ENCODE assay signal across 7 mouse cellular contexts in the genomic region with DNA sequence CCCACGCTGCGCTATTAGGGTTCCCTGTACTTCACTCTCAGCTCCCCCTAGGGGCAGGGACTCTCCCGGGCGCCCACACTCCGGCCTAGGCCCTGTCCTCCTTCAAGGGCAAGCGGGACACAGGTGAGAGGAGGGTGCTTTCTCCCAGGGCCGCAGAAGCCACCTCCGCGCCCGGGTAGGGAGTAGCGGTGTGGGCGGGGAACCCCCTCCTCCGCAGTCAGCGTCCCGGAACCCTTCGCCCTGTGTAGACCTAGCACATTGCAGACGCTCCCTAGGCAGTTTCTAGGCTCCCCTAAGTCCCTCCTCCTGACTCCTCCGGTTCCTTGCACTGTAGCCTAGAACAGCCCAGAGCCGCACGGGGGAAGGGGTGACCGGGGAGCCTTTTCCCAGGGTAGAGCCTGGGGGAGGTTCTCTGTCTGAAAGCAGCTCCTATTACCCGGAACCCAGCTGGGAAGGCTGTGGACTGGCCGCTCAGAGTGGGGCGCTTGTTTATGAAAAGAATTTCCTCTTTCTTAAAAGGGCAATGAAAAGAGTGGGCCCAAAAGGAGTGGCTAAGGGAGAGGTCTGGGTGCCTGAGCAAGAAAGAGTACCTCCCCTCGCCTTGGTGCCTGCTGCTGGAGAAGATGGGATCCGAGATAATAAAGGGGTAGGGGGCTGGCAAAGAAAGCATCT. TPM values are rescaled to one million over a fixed set of nuclear protein-coding genes. Genes with fewer than 3 reads are reported as not detected.
A peak's percentile ranks its signal among the peaks of the same experiment; 100 is the strongest.
DNase-seq lines count a peak whose midpoint lies in the region; ATAC-seq lines count a peak whose summit lies in the region.

No protein-coding gene starts in this region.

- peak overlapping the region; percentile 100 for H3K27ac ChIP-seq in intestine, embryonic 15.5 days
- peak overlapping the region; percentile 91 for H3K27ac ChIP-seq in midbrain, embryonic 11.5 days (ENCODE audit: low read depth, low read length)

- no peaks in the 10 kb centered on the region for H3K36me3 ChIP-seq in intestine, embryonic 15.5 days
- no peaks in the 10 kb centered on the region for H3K36me3 ChIP-seq in midbrain, embryonic 11.5 days (ENCODE audit: control insufficient read depth, insufficient read depth, low read length)

- no peaks in the 10 kb centered on the region for H3K9me3 ChIP-seq in intestine, embryonic 15.5 days
- H3K9me3 ChIP-seq in midbrain, embryonic 11.5 days (ENCODE audit: control insufficient read depth, low read length), result no peaks in the 10 kb centered on the region

- intact Hi-C loops in gastrocnemius, postnatal 36 days (cut with DNase I), result no loop called here
- intact Hi-C loops in left cerebral cortex, postnatal 36 days (cut with DNase I), result loop anchor here (5.0 kb wide), 1 partner anchor 55 kb away; no protein-coding TSS in a partner anchor

- ATAC-seq in intestine, embryonic 15.5 days, result peak; percentile 82
- ATAC-seq in midbrain, embryonic 11.5 days (ENCODE audit: low FRiP score), result peak; percentile 81

- WGBS in intestine, embryonic 15.5 days, result under 1% methylated on average over 26 of the region's 26 CpGs
- WGBS in midbrain, embryonic 11.5 days, result 0% methylated on average over 26 of the region's 26 CpGs

- H3K27me3 ChIP-seq in intestine, embryonic 15.5 days (replicated peaks), result no peaks in the 10 kb centered on the region
- H3K27me3 ChIP-seq in midbrain, embryonic 11.5 days (ENCODE audit: control insufficient read depth, insufficient read depth, low read length), result peaks cover 10% of the 10 kb centered on the region

- peaks cover 34% of the 10 kb centered on the region for H3K4me1 ChIP-seq in intestine, embryonic 15.5 days (replicated peaks)
- H3K4me1 ChIP-seq in midbrain, embryonic 11.5 days (ENCODE audit: control insufficient read depth, insufficient read depth, low read length), result peaks cover 16% of the 10 kb centered on the region

- peak overlapping the region; percentile 81 for H3K4me2 ChIP-seq in intestine, embryonic 15.5 days (replicated peaks)
- peak overlapping the region; percentile 53 for H3K4me2 ChIP-seq in midbrain, embryonic 11.5 days

- peak; percentile 97 for DNase-seq in adrenal gland, adult 2 months
- DNase-seq in embryo, embryonic 11.5 days (ENCODE audit: low read depth, low spot score), result peak; percentile 90
- peak; percentile 92 to 97 for DNase-seq in gastrocnemius, postnatal 36 days
- DNase-seq in left cerebral cortex, postnatal 36 days (ENCODE audit: low spot score in 2 of 2), result peak; percentile 96 to 97
- DNase-seq in midbrain, embryonic 11.5 days (ENCODE audit: low spot score, missing footprints), result peak; percentile 100
- peak; percentile 96 for DNase-seq in skeletal muscle tissue, adult 2 months (ENCODE audit: low read depth, low spot score)

- H3K9ac ChIP-seq in intestine, embryonic 15.5 days, result peak overlapping the region; percentile 69
- H3K9ac ChIP-seq in midbrain, embryonic 11.5 days (ENCODE audit: low read length), result peak overlapping the region; percentile 74

- H3K4me3 ChIP-seq in intestine, embryonic 15.5 days (replicated peaks), result peak overlapping the region; percentile 51
- H3K4me3 ChIP-seq in midbrain, embryonic 11.5 days (ENCODE audit: low read depth, low read length), result peak overlapping the region; percentile 63

RNA-seq across cellular contexts. Expression of a gene that starts 4.5 kb away (rescaled TPM):
- total RNA-seq in adrenal gland, adult 2 months (2021), result 100 to 1,000 TPM; 169 to 172 TPM
- polyA plus RNA-seq in adrenal gland, adult 2 months (2012; rRNA removed), result 195 and 226 TPM in 2 replicates
- total RNA-seq in gastrocnemius, postnatal 36 days (2021), result 10 to 100 TPM; 82.2 to 97.4 TPM
- polyA plus RNA-seq in intestine, embryonic 15.5 days (2015; fragmentation: Nextera tagmentation; extraction: Ambion mirVana), result 75.4 and 78.7 TPM in 2 replicates
- 10 to 100 TPM; 23.0 to 25.2 TPM for total RNA-seq in left cerebral cortex, postnatal 36 days (2021)
- 33.4 and 37.9 TPM in 2 replicates for polyA plus RNA-seq in midbrain, embryonic 11.5 days (2014; fragmentation: Nextera tagmentation; extraction: Ambion mirVana)

RNA-seq across cellular contexts. Expression of a gene that starts 11.9 kb away (rescaled TPM):
- total RNA-seq in adrenal gland, adult 2 months (2021), result 10 to 100 TPM; 13.1 to 16.3 TPM
- 39.4 and 50.7 TPM in 2 replicates for polyA plus RNA-seq in adrenal gland, adult 2 months (2012; rRNA removed)
- total RNA-seq in gastrocnemius, postnatal 36 days (2021), result 1 to 10 TPM; 3.0 to 3.9 TPM
- 6.4 and 6.7 TPM in 2 replicates for polyA plus RNA-seq in intestine, embryonic 15.5 days (2015; fragmentation: Nextera tagmentation; extraction: Ambion mirVana)
- 1 to 10 TPM; 2.6 to 5.1 TPM for total RNA-seq in left cerebral cortex, postnatal 36 days (2021)
- polyA plus RNA-seq in midbrain, embryonic 11.5 days (2014; fragmentation: Nextera tagmentation; extraction: Ambion mirVana), result 1.6 and 2.1 TPM in 2 replicates

RNA-seq across cellular contexts. Expression of a gene that starts 22.3 kb away (rescaled TPM):
- 1 to 10 TPM in 1 of 2 experiments, under 1 TPM in 1; 0.95 to 1.1 TPM for total RNA-seq in adrenal gland, adult 2 months (2021)
- 0.13 and 0.20 TPM in 2 replicates for polyA plus RNA-seq in adrenal gland, adult 2 months (2012; rRNA removed)
- total RNA-seq in gastrocnemius, postnatal 36 days (2021), result not detected
- polyA plus RNA-seq in intestine, embryonic 15.5 days (2015; fragmentation: Nextera tagmentation; extraction: Ambion mirVana), result 135 and 146 TPM in 2 replicates
- total RNA-seq in left cerebral cortex, postnatal 36 days (2021), result 1 to 10 TPM in 1 of 2 experiments, under 1 TPM in 1; 0.39 to 1.1 TPM
- 0.19 and 0.23 TPM in 2 replicates for polyA plus RNA-seq in midbrain, embryonic 11.5 days (2014; fragmentation: Nextera tagmentation; extraction: Ambion mirVana)

RNA-seq across cellular contexts. Expression of a gene that starts 24.9 kb away (rescaled TPM):
- under 1 TPM; 0.29 to 0.69 TPM for total RNA-seq in adrenal gland, adult 2 months (2021)
- 0.24 and 0.51 TPM in 2 replicates for polyA plus RNA-seq in adrenal gland, adult 2 months (2012; rRNA removed)
- under 1 TPM in 1 of 2 experiments, not detected in 1; 0.12 TPM for total RNA-seq in gastrocnemius, postnatal 36 days (2021)
- 0.39 and 0.53 TPM in 2 replicates for polyA plus RNA-seq in intestine, embryonic 15.5 days (2015; fragmentation: Nextera tagmentation; extraction: Ambion mirVana)
- total RNA-seq in left cerebral cortex, postnatal 36 days (2021), result 1 to 10 TPM; 1.3 TPM
- polyA plus RNA-seq in midbrain, embryonic 11.5 days (2014; fragmentation: Nextera tagmentation; extraction: Ambion mirVana), result 0.05 and 0.22 TPM in 2 replicates

Comparison
In these comparisons a context has a peak if more than half of its experiments do, and no peak if none do; other contexts are left out.
1. Peak in every context shown above with its lines: DNase-seq, ATAC-seq, H3K4me3 ChIP-seq and H3K27ac ChIP-seq.